ENCODE assay signal across 17 mouse cellular contexts in the genomic region with DNA sequence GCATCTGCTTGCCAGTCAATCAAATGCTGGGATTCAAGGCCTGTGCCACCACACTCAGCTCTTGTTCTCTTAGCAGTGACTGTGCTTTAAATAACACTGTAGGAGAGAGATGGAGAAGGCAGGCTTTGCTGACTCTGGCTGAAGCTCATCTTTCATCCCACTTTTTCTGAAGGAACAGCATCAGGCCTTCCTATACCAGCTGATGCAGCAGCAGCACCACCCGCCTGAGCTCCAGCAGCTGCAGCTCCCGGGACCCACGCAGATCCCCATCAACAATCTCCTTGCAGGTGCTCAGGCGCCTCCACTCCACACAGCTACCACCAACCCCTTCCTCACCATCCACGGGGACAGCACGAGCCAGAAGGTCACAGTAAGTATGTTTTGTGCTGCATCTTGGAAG.
DNase-seq lines count a peak whose midpoint lies in the region; ATAC-seq lines count a peak whose summit lies in the region.
"Had no signal": no experiment of that assay in that cellular context is flagged by ENCODE, and none has a peak within 500 bp of the region (broad histone marks: within the 10 kb centered on the region; RNA-seq: fewer than 3 reads in every experiment).

No protein-coding gene starts in this region.

- ATAC-seq in forebrain, embryonic 16.5 days = peak; percentile 47
- ATAC-seq in hindbrain, embryonic 12.5 days (ENCODE audit: low FRiP score) = no peak
- ATAC-seq: intestine, embryonic 16.5 days had no signal

- 75% methylated on average over 6 of the region's 6 CpGs for WGBS in forebrain, embryonic 16.5 days
- WGBS in hindbrain, embryonic 12.5 days = 84% methylated on average over 6 of the region's 6 CpGs

- H3K36me3 ChIP-seq in forebrain, embryonic 16.5 days (ENCODE audit: control insufficient read depth, insufficient read depth) = peaks cover 13% of the 10 kb centered on the region
- H3K36me3 ChIP-seq in hindbrain, embryonic 12.5 days = peaks cover 61% of the 10 kb centered on the region

- no peak overlapping the region for H3K27ac ChIP-seq in forebrain, embryonic 16.5 days (ENCODE audit: low read length)
- no peak overlapping the region for H3K27ac ChIP-seq in hindbrain, embryonic 12.5 days
- H3K27ac ChIP-seq: liver, embryonic 15.5 days; midbrain, embryonic 12.5 days had no signal

- peak; percentile 28 for DNase-seq in cerebellum, adult 9-11 months
- DNase-seq in cerebellum, adult 11 months = no peak
- peak; percentile 37 for DNase-seq in layer of hippocampus, adult 11-12 months (ENCODE audit: low spot score)
- no peak for DNase-seq in layer of hippocampus, postnatal 25 days (ENCODE audit: extremely low spot score in 1 of 2, low spot score in 1 of 2)
- DNase-seq in right cerebral cortex, adult 2 months (ENCODE audit: low spot score in 2 of 2) = peak; percentile 68
- no peak for DNase-seq in spleen, adult 12 weeks (ENCODE audit: low spot score)
- DNase-seq: embryo, embryonic 11 days; gastrocnemius, postnatal 25 days; heart, postnatal 4 days; kidney, postnatal 10 days had no signal

- H3K27me3 ChIP-seq in forebrain, embryonic 16.5 days (replicated peaks; ENCODE audit: control insufficient read depth, insufficient read depth, low read length) = no peaks in the 10 kb centered on the region
- H3K27me3 ChIP-seq in hindbrain, embryonic 12.5 days = no peaks in the 10 kb centered on the region
- H3K27me3 ChIP-seq: heart, embryonic 12.5 days; liver, embryonic 15.5 days; midbrain, embryonic 12.5 days had no signal

- no peak overlapping the region for H3K4me2 ChIP-seq in forebrain, embryonic 16.5 days (ENCODE audit: low read length)
- H3K4me2 ChIP-seq in hindbrain, embryonic 12.5 days (replicated peaks) = no peak overlapping the region
- H3K4me2 ChIP-seq: heart, embryonic 12.5 days; liver, embryonic 15.5 days; midbrain, embryonic 12.5 days had no signal

- no peak overlapping the region for H3K4me3 ChIP-seq in forebrain, embryonic 16.5 days (replicated peaks; ENCODE audit: low read length)
- no peak overlapping the region for H3K4me3 ChIP-seq in hindbrain, embryonic 12.5 days
- H3K4me3 ChIP-seq: erythroblast, embryonic 14.5 days; heart, embryonic 12.5 days; liver, embryonic 15.5 days; midbrain, embryonic 12.5 days had no signal

- H3K9me3 ChIP-seq in forebrain, embryonic 16.5 days (ENCODE audit: control insufficient read depth, low read length) = no peaks in the 10 kb centered on the region
- no peaks in the 10 kb centered on the region for H3K9me3 ChIP-seq in hindbrain, embryonic 12.5 days (replicated peaks)
- H3K9me3 ChIP-seq: heart, embryonic 12.5 days; liver, embryonic 15.5 days; midbrain, embryonic 12.5 days had no signal

- no peak overlapping the region for H3K9ac ChIP-seq in forebrain, embryonic 16.5 days (replicated peaks; ENCODE audit: low read depth, low read length)
- no peak overlapping the region for H3K9ac ChIP-seq in hindbrain, embryonic 12.5 days
- H3K9ac ChIP-seq: heart, embryonic 12.5 days; liver, embryonic 15.5 days; midbrain, embryonic 12.5 days had no signal

- H3K4me1 ChIP-seq in forebrain, embryonic 16.5 days (replicated peaks; ENCODE audit: control insufficient read depth, insufficient read depth, low read length) = peaks cover 5% of the 10 kb centered on the region
- peaks cover 4% of the 10 kb centered on the region; the same call in 1 of the 2 replicates for H3K4me1 ChIP-seq in hindbrain, embryonic 12.5 days
- H3K4me1 ChIP-seq: liver, embryonic 15.5 days had no signal

Comparison
In these comparisons a context has a peak if more than half of its experiments do, and no peak if none do; other contexts are left out.
1. DNase-seq: peak in cerebellum, adult 9-11 months (single experiment), layer of hippocampus, adult 11-12 months (single experiment) and right cerebral cortex, adult 2 months (2 of 2); none in cerebellum, adult 11 months (single experiment), layer of hippocampus, postnatal 25 days (0 of 2) and spleen, adult 12 weeks (single experiment).